Mouse (Mus musculus): Measurements from ENCODE around the gene Ppp1ca. TPM values are rescaled to one million over a fixed set of nuclear protein-coding genes. Genes with fewer than 3 reads are reported as not detected.

Ppp1ca gene
- total RNA-seq, 2 experiments from 2014 or later = 318 to 333 TPM

DNA sequence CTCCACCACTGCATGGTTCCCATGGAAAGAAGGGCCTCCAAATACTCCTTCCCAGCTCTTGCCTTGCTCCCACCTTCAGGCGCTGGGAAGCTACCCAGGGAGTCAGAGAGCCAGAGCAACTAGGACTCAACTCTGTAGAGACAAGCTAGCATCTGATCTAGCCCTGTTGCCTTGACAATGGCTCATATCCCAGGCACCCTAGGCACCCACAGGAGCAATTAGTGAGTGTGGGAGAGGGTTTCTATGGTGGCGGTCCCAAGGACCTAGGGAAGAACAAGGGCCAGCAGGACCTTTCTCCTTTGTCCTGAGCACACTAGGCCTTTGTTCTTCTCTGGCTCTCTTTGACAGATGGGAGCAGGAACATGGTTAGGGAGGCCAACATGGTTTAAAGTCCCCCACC, 8.2 kb upstream of the Ppp1ca start:
- DNase-seq = no peak
- intact Hi-C loops (cut with DNase I) = no loop called here

DNA sequence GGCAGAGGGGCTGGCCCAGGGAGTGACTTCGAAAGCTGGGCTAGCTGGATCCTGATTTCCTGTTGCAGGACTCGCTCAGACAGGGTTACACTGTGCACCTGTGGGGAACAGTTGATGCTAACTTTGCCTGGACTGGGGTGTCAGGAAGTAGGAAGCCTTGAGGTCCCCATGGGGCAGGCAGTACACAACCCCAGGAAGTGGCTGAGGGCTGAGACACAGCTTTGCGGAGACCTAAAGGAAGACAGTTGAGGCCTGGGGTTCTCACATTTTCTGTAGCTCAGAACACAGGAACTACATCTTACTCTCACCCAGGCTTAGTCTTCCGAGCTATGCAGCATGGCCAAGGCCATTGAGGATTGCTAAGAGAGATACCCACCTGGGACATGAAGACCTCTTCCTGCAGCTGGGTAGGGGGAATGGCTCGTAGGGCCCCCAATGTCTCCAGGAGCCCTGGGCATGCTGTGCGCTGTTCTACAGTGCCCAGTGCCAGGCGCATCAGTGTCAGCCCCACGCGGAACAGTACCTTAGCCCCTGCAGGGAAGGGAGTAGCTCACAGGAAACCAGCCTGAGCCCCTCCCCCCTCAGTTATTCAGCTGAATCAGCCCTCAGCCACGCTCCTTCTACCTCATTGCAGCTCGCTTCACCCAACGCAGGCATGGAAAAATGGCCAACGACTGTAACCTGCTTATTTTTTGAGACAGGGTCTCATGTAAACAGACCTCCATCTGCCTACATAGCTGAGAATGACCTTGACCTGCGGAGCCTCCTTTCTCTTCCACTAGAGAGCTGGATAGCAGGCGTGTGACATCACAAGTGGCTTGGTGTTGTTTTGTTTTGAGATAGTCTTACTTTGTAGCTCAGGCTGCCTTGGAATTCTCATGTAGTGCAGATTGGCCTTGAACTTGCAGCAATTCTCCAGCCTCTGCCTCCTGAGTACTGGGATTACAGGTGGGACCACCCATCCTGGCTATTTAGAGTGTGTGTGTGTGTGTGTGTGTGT, 6.6 kb upstream of the Ppp1ca start:
- intact Hi-C loops (cut with DNase I) = no loop called here
- DNase-seq = no peak

DNA sequence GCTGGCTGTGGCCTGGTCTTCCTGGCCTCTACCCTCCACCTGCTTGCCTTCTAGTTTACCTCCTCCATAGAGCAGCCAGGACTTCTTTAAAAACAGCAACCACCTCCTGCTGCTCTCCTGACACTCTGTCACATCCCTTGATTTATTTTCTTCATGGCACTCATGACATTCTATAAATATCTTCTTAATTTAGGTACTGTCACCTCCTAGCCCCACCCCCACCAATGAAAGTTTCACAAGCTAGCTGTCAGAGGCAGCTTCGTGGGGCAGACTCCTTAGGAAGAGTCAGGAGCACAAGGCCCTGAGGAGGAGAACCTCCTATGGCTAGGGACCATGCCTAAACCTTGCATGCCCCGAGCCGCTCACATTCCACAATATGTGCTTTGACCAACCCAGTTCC, 4.6 kb upstream of the Ppp1ca start:
- DNase-seq = no peak
- intact Hi-C loops (cut with DNase I) = no loop called here

DNA sequence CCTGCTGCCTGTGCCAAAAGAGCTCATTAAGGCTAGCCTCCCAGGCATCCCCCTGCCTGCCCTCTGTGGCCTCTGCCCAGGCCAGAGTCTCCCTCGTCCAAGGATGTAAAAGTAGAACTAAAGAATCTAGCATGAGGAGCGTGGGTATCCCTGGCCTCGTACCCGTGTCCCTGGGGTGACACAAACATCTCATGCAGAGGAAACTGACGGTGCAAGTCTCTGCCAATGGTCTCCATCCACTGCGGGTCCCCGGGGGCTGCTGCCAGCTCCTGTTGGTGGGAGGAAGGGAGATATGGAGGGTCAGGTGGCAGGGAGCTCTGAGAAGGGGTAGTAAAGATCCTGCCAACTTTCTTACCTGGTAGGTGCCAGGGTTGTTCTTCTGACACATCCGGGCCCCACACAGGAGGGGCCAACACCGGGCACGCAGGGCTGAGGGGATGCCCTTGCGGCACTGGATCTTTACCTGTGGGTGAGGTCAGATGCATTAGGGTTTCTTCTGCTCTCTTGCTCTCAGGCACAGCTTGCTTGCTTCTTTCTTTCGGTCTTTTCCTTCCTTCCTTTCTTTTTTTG, 2.7 kb upstream of the Ppp1ca start:
- intact Hi-C loops (cut with DNase I) = no loop called here
- no peak for DNase-seq

DNA sequence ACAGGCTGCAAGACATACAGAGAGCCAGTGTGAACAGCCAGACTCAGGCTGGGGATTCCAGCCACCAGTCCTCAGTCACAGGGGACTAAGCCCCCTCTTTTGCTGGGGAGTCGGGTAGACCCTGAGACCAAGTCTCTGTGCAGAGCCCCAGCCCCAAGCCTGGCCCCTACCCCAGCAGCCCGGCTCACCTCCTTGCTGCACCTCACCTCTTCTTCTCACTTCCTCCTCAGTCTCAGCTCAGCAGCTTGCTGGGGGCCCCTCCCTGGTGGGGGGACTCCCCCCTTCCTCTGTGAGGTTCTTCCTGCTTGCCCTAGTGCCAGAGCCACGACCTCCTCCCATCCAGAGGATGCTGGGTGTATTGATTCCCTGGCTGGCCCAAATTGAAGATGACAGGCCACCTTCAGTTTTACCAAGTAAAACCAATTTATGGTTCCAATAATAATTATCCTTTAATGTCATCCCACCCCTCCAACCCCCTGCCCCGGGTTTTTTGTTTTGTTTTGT, 982 bp upstream of the Ppp1ca start, which contains the start of gene Tbc1d10c:
TSS of gene Tbc1d10c (minus strand) at position 454 of the 504 bp plus-strand sequence.
- no peak for DNase-seq
- intact Hi-C loops (cut with DNase I) = no loop called here

DNA sequence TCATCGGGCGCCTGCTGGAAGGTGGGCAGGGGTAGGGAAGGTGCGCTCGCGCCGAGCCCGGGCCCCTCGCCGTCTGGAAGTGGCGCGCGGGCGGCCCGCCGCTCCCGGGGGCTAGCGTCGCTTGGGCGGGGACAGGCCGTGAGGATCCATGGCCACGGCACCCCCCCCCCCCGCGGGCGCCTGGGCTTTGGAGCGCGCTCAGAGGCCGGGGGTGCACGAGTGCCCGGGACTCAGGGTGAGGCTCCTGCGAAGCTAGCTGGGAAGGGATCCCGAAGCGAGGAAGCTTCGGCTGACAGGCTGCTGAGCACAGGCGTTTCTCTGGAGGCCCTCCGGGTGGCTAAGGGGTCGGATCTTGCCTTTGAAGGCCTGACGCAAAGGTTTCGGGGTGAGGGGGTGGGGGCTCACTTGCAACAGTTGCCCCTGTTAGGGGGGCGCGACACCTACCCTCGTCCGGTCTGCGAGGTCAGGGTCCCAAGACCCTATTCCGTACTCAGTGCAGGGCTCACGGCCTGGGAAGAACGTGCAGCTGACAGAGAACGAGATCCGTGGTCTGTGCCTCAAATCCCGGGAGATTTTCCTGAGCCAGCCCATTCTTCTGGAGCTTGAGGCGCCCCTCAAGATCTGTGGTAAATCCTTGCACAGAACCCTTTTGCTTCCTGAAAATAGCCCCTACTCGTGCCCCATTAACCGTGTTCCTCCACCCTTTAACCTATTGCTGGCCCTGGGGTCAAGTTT, 553 bp downstream of the Ppp1ca start:
- DNase-seq = no peak
- intact Hi-C loops (cut with DNase I) = no loop called here

DNA sequence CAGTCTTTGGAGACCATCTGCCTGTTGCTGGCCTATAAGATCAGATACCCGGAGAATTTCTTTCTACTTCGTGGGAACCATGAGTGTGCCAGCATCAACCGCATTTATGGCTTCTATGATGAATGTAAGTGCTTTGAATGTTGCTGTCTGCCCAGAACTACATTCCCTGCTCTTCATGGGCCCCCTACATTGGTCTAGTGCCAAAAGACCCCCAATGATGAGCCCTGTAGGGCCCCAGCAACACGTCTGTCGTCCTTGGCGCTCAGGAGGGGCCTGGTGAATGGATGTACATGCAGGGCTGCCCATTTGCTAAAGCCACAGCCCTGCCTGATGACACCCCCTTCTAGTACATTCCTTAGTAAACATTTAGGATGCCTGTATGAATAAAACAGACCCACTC, 1.3 kb downstream of the Ppp1ca start:
- no peak for DNase-seq
- intact Hi-C loops (cut with DNase I) = no loop called here

DNA sequence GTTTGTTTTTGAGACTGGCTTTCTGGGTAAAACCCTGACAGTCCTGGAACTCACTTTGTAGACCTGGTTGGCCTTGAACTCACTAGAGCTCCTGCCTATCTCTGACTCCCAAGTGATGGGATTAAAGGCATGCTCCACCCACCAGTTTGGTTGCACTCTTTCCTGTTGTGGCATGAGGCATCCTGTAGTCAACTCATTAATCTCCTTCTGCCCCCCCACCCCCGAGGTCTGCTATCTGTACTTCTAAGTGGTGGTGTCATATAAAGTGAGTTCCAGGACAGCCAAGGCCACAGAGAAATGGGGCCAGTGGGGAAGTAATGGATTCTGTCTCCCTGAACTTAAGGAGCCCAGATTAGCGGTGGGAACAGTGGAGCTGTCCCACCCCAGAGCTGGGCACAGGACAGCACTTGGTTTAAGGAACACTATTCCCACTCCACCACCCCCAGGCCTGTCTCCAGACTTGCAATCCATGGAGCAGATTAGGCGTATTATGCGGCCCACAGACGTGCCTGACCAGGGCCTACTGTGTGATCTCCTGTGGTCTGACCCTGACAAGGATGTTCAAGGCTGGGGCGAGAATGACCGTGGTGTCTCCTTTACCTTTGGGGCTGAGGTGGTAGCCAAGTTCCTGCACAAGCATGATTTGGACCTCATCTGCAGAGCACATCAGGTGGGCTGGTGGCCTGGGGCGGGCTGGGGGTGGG, 2.3 kb downstream of the Ppp1ca start:
- DNase-seq = no peak
- intact Hi-C loops (cut with DNase I) = no loop called here

DNA sequence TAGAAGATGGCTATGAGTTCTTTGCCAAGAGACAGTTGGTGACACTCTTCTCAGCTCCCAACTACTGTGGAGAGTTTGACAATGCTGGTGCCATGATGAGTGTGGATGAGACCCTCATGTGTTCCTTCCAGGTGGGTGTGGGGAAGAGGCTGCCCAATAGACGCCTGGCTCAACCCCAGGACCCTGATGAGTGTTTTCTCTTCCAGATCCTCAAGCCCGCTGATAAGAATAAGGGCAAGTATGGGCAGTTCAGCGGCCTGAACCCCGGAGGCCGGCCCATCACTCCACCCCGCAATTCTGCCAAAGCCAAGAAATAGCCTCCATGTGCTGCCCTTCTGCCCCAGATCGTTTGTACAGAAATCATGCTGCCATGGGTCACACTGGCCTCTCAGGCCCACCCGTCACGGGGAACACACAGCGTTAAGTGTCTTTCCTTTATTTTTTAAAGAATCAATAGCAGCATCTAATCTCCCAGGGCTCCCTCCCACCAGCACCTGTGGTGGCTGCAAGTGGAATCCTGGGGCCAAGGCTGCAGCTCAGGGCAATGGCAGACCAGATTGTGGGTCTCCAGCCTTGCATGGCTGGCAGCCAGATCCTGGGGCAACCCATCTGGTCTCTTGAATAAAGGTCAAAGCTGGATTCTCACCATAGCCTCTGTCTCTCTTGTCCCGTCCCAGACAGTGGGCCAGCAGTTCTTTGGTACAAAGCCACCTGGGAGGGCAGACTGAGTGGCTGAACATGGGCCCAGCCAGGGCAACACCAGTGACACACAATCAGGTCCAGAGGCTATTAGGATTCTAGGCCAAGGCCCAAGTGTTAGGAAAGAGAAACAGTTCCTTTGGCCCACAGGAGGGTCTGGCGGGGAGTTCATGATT, 3.1 kb downstream of the Ppp1ca start:
- peak; percentile 95 for DNase-seq
- intact Hi-C loops (cut with DNase I) = no loop called here

DNA sequence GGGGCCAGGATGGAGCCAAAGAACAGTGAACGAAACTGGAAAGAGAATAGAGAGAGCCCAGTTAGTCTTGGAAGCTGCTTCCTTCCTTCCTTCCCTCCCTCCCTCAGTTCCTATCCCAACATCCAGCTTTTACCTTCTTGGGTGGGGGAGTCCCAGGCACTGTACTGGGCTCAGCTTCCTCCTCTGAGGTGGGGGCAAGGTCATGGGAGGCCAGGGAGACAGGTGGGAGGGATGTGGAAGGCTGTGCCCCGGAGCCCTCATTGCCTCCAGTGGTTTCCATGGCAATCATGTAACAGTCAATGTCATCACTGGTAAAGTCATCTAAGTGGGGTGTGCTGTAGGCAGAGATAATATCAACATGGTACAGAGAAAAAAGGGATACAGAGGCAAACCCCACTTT, 4.2 kb downstream of the Ppp1ca start:
- intact Hi-C loops (cut with DNase I) = no loop called here
- no peak for DNase-seq

DNA sequence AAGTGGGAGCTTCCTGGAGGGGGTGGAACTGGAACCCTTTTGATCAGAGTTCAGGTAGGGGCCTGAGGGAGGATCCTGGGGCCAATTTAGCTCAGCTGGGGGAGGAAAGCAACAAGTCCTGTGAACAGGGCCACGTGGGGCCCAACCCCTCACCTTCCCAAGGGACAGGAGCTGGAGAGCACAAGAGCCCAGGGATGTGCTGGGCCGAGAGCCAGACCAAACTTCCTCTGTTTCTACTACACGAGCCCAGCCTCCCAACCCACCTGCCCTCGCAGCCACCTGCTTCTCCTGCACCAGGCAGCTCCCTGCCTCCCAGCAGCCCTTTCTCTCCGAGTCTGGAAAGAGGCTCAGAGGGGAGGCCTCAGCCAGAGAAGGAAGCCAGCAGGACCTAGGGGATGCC, 4.7 kb downstream of the Ppp1ca start:
- DNase-seq = no peak
- intact Hi-C loops (cut with DNase I) = no loop called here

DNA sequence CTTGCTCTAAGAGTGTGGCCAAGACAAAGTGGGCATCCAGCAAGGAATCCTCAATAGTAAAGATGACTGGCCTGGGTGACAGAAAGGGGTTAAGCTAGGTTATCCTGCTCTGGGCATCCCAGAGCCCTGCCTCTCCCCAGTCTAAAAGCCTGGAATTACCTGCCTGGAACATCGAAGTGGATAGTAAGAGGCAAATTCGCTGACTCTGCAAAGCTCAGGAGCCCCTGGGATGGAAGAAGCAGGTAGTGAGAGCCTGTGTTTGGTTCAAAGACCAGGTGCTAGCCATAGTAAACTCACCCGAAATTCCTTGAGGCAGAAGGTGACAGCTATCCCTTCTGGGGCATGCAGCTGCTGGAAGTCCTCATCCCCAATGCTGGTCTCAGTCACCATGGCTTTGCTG, 5.3 kb downstream of the Ppp1ca start:
- intact Hi-C loops (cut with DNase I) = no loop called here
- DNase-seq = no peak

DNA sequence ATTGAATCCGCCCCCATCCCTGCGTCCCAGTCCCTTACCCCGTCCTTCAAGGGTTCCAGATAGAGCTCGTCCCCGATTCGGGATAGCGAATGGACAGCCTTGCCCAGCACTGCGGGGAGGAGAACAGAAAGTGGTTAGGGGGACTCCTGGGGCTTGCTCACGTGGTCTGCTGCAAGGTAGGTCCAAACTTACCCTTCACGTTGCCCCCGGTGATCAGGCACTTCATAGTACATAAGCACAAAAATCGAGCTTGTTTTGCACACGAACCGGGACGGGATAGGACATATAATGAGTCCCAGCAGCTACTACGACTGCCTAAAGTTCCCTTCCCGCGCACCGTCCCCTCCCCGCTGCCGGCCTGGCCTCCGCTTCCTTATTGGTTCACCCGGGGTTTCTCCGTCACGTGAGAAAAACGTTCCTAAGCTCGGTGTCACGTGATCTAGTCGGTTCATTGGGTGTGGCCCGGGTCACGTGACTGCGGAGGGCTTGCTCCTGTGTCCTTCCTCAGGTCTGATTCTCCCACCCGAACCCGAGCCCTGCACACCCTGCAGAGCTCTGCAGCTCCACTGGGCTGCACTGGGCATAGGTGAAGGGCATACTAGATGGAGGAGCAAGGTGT, 9.5 kb downstream of the Ppp1ca start, which contains the start of gene Rad9a:
TSS of gene Rad9a (minus strand) at position 372 of the 619 bp plus-strand sequence.
- intact Hi-C loops (cut with DNase I) = no loop called here
- peak; percentile 95 for DNase-seq

DNA sequence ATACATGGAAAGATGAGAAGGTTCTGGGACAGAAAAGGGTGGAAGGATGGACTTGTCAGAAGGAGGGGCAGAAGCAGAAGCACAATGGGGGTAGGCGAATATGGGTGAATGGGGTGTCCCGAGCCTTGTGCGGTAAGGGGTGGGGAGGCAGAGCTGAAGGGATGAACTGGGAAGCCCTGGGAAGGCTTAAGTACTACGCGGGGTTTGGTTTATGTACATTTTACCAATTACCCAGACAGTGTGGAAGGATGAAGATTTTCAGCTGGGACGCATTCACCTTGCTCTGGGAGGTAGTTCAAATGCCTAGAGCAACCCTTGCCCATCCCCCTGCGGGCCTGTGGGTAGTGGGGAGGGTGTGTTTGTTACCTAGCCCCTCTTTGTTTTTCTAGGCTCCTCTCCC, 10.3 kb downstream of the Ppp1ca start:
- DNase-seq = no peak
- intact Hi-C loops (cut with DNase I) = no loop called here

DNA sequence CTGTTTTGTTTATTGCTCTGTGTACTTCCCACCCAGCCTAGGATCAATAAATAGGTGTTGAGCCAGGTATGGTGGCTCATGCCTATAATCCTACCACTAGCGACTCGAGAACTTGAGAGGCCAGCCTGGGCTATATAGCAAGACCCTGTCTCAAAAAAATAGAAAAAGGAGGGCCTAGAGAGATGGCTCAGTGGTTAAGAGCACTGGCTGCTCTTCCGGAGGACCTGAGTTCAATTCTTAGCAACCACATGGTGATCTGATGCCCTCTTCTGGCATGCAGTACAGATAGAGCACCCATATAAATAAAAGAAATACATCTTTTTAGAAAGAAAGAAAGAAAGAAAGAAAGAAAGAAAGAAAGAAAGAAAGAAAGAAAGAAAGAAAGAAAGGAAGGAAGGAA, 11.3 kb downstream of the Ppp1ca start:
- intact Hi-C loops (cut with DNase I) = no loop called here
- no peak for DNase-seq

DNA sequence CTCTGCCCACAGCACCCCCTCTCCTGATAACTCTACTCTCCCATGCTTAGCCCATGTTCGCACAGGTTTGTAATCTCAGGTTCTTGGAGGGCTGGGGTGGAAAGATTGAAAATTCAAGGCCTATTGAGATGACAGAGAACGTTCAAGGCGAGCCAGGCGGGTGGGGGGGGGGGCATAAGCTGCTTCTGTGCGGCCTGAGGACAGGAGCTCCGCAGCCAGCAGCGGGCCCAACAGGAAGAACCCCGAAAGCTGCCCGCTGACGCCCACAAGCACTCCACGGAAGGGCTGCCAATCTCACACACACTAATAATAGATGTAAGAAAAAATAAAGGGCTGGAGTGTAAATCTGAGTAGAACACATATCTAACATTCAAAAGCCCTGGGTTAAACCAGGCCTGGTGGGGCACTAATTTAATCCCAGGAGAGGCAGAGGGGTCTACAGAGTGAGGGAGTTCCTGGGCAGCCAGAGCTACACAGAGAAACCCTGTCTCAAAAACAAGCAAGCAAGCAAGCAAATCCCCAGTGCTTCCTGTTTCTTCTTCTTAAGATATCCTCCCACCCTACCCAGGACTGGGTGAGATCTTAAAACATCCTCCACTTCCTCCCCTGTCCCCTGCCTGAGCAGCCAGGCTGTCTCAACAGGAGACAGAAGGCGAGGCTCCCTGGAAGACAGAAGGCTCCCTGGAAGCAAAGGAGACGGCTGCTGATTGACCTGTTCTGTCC, 11.9 kb downstream of the Ppp1ca start:
- intact Hi-C loops (cut with DNase I) = no loop called here
- DNase-seq = no peak

DNA sequence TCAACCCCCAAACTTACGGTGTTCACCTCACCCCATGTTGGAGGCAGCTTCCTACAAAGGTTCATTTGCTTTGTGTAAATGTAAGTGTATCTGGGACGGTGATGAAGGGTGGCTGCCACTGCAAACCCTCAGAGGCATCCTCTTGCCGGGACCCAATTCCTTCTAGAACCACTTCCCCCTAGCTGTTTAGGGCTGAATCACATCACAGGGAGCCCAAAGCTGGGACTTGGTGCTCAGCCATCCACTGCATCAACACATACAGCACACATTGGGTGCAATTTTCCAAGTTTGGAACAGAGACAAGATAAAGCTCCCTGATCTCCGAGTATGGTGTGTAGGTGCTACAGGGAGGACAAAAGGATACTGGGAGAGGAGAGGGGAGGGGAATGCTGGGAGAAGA, 13.0 kb downstream of the Ppp1ca start:
- intact Hi-C loops (cut with DNase I) = no loop called here
- no peak for DNase-seq

DNA sequence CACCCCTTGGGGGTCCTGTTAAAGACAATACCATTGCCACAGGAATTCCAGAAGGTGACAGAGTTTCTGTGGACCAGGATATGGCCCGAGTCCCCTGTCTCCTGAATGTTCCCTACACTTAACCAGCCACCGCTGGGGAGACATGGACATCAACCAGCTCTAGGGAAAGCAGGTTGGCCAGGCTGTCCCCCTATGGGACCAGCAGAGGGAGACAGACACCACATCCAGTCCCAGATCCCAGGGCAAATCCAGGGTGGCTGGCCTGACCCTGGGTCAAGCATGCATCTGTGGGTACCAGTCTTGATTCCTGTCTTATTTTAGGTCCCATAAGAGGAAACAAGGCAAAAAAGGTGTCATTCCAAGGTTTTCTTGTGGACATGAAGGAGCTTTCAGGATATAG, 15.1 kb downstream of the Ppp1ca start:
- peak; percentile 71 for DNase-seq
- intact Hi-C loops (cut with DNase I) = no loop called here

DNA sequence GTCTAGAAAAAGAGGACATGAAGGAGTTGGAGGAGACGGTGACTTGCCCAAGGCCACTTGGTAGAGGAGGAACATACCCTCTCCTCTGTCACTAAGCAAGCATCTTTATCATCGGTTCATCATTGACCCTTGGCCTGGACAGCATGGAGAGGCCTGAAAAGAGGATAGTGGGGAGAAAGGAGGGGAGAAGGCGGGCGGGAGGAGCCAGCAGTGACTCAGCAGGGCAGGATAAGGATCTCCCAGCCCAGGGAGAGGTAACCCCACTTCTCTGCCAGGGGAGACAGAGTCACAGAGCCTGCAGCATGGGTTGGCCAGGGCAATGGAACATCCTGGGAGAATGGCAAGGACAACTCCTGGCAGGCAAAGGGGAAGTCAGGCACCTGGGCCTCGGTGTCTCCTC, 16.7 kb downstream of the Ppp1ca start:
- intact Hi-C loops (cut with DNase I) = no loop called here
- no peak for DNase-seq
